Mouse (Mus musculus) forebrain, embryonic 16.5 days (tissue): ENCODE data around the gene Fktn. TPM values are rescaled to one million over a fixed set of nuclear protein-coding genes. Genes with fewer than 3 reads are reported as not detected.
"Not testable (repeated sequence)": the region's sequence is repeated elsewhere in the genome, so short reads cannot be mapped to it uniquely, and the experiment has no call there.

Source experiments
- ATAC-seq: fragments of 200-750 bp; cut with Nextera tagmentation; 2 replicates; pipeline ENCODE4 v1.8.0; 2017; ENCODE audit warnings: mild to moderate bottlenecking, moderate library complexity
- H3K27ac ChIP-seq: fragments of 300-500 bp; sonication (generic); 2 replicates; pipeline ENCODE4 v1.5.1; 2014; ENCODE audit warnings: low read length, control low read depth
- H3K27me3 ChIP-seq: fragments of 300-500 bp; sonication (generic); replicated peaks from 2 replicates; pipeline ENCODE4 v1.6.1; 2014; ENCODE audit warnings: low read length; ENCODE audit not compliant: control insufficient read depth, insufficient read depth
- H3K36me3 ChIP-seq: fragments of 300-500 bp; sonication (generic); 2 replicates; pipeline ENCODE4 v1.6.1; 2014; ENCODE audit not compliant: control insufficient read depth, insufficient read depth
- H3K4me1 ChIP-seq: fragments of 300-500 bp; sonication (generic); replicated peaks from 2 replicates; pipeline ENCODE4 v1.6.1; 2014; ENCODE audit warnings: low read length; ENCODE audit not compliant: control insufficient read depth, insufficient read depth
- H3K4me2 ChIP-seq: fragments of 300-500 bp; sonication (generic); 2 replicates; pipeline ENCODE4 v1.6.1; 2014; ENCODE audit warnings: mild to moderate bottlenecking, low read length, control low read depth
- H3K4me3 ChIP-seq: fragments of 300-500 bp; sonication (generic); replicated peaks from 2 replicates; pipeline ENCODE4 v1.5.1; 2014; ENCODE audit warnings: mild to moderate bottlenecking, low read length, control low read depth
- H3K9ac ChIP-seq: fragments of 300-500 bp; sonication (generic); replicated peaks from 2 replicates; pipeline ENCODE4 v1.6.1; 2014; ENCODE audit warnings: low read depth, low read length, control low read depth
- H3K9me3 ChIP-seq: fragments of 300-500 bp; sonication (generic); 2 replicates; pipeline ENCODE4 v1.6.1; 2016; ENCODE audit warnings: low read length; ENCODE audit not compliant: control insufficient read depth
- WGBS: fragments of 180-500 bp; shearing (Covaris S2); extraction: QIAGEN DNeasy Blood & Tissue Kit; methylation state at CpG from one replicate; pipeline ENCODE4 v1.1.7; 2014; 5-methylcytosine and 5-hydroxymethylcytosine counted together
- polyA plus RNA-seq: library from polyadenylated mRNA; unstranded; fragments of >200 nt; fragmentation: Nextera tagmentation; extraction: Ambion mirVana; gene quantifications from 2 replicates; pipeline ENCODE4 v1.2.1, GENCODE M21; 2015

The Fktn gene
- polyA plus RNA-seq, 1 experiment from 2014 or later, result 23.4 TPM

GRCm38 (mm10) chr4:53717546-53717945, 3.7 kb downstream of the Fktn start:
- no peak for ATAC-seq
- WGBS, result 80% methylated on average over 4 of the region's 4 CpGs

GRCm38 (mm10) chr4:53718261-53718660, 4.5 kb downstream of the Fktn start:
- 89% methylated on average over 5 of the region's 5 CpGs for WGBS
- Histone ChIP-seq H3K27ac (no peak overlapping the region), H3K36me3 (peaks cover 2% of the 10 kb centered on the region; the same call in 1 of the 2 replicates), H3K4me3 (no peak overlapping the region), H3K9me3 (no peaks in the 10 kb centered on the region), H3K9ac (no peak overlapping the region), H3K27me3 (no peaks in the 10 kb centered on the region), H3K4me1 (peaks cover 13% of the 10 kb centered on the region), H3K4me2 (no peak overlapping the region)
- ATAC-seq, result no peak

More at GRCm38 (mm10) chr4:53717546-53717945, 3.7 kb downstream of the Fktn start:
- Histone ChIP-seq H3K4me2 (no peak overlapping the region), H3K36me3 (peaks cover 2% of the 10 kb centered on the region; the same call in 1 of the 2 replicates), H3K27me3 (no peaks in the 10 kb centered on the region), H3K27ac (no peak overlapping the region), H3K4me1 (peaks cover 11% of the 10 kb centered on the region), H3K4me3 (no peak overlapping the region), H3K9me3 (no peaks in the 10 kb centered on the region), H3K9ac (no peak overlapping the region)

GRCm38 (mm10) chr4:53722506-53722905, 8.7 kb downstream of the Fktn start:
- no peaks in the 10 kb centered on the region for H3K27me3 ChIP-seq
- H3K9ac ChIP-seq, result no peak overlapping the region
- H3K9me3 ChIP-seq, result no peaks in the 10 kb centered on the region
- no peak overlapping the region for H3K27ac ChIP-seq
- peaks cover 5% of the 10 kb centered on the region for H3K36me3 ChIP-seq
- H3K4me2 ChIP-seq, result no peak overlapping the region
- WGBS, result 35% methylated on average over 4 of the region's 4 CpGs
- ATAC-seq, result peak; percentile 95
- 0 out of 2 replicates have a peak, but pooled peaks cover 2% of the 10 kb centered on the region for H3K4me1 ChIP-seq
- no peak overlapping the region for H3K4me3 ChIP-seq

- not testable (repeated sequence) for H3K27ac ChIP-seq, ATAC-seq, H3K9ac ChIP-seq, H3K4me2 ChIP-seq, H3K9me3 ChIP-seq, H3K27me3 ChIP-seq, H3K4me1 ChIP-seq, H3K4me3 ChIP-seq
- WGBS, result 77% methylated on average over 2 of the region's 2 CpGs
- peaks cover 12% of the 10 kb centered on the region for H3K36me3 ChIP-seq
Measured at GRCm38 (mm10) chr4:53726100-53726499, 12.3 kb downstream of the Fktn start.

GRCm38 (mm10) chr4:53728121-53728520, 14.3 kb downstream of the Fktn start:
- no peaks in the 10 kb centered on the region for H3K9me3 ChIP-seq
- no peak overlapping the region for H3K4me2 ChIP-seq
- H3K4me1 ChIP-seq, result 0 out of 2 replicates have a peak, but pooled peaks cover under 1% of the 10 kb centered on the region
- H3K36me3 ChIP-seq, result peaks cover 19% of the 10 kb centered on the region; the same call in 1 of the 2 replicates
- no peaks in the 10 kb centered on the region for H3K27me3 ChIP-seq
- H3K9ac ChIP-seq, result no peak overlapping the region
- 100% methylated on average over 1 of the region's 1 CpGs for WGBS
- ATAC-seq, result no peak
- H3K27ac ChIP-seq, result no peak overlapping the region
- H3K4me3 ChIP-seq, result no peak overlapping the region

- no peak overlapping the region for H3K4me3 ChIP-seq
- 33% methylated on average over 6 of the region's 6 CpGs for WGBS
- no peak overlapping the region for H3K27ac ChIP-seq
- no peaks in the 10 kb centered on the region for H3K4me1 ChIP-seq
- peak; percentile 71 for ATAC-seq
- no peaks in the 10 kb centered on the region for H3K9me3 ChIP-seq
- H3K9ac ChIP-seq, result no peak overlapping the region
- H3K4me2 ChIP-seq, result no peak overlapping the region
- peaks cover 17% of the 10 kb centered on the region for H3K36me3 ChIP-seq
- H3K27me3 ChIP-seq, result no peaks in the 10 kb centered on the region
Measured at GRCm38 (mm10) chr4:53738956-53739616, 25.3 kb downstream of the Fktn start.

- no peak for ATAC-seq
- Histone ChIP-seq H3K4me2 (no peak overlapping the region), H3K36me3 (peaks cover 14% of the 10 kb centered on the region), H3K4me3 (no peak overlapping the region), H3K27ac (no peak overlapping the region), H3K27me3 (no peaks in the 10 kb centered on the region), H3K9ac (no peak overlapping the region), H3K9me3 (no peaks in the 10 kb centered on the region), H3K4me1 (peaks cover 8% of the 10 kb centered on the region)
Measured at GRCm38 (mm10) chr4:53749831-53750230, 36.0 kb downstream of the Fktn start.

- Histone ChIP-seq H3K36me3 (peaks cover 14% of the 10 kb centered on the region), H3K27me3 (no peaks in the 10 kb centered on the region), H3K4me2 (no peak overlapping the region), H3K27ac (no peak overlapping the region; the same call in 1 of the 2 replicates), H3K9me3 (no peaks in the 10 kb centered on the region), H3K4me1 (peaks cover 8% of the 10 kb centered on the region), H3K9ac (no peak overlapping the region), H3K4me3 (no peak overlapping the region)
- ATAC-seq, result peak; percentile 86
- WGBS, result 57% methylated on average over 16 of the region's 16 CpGs
Measured at GRCm38 (mm10) chr4:53750391-53751120, 36.8 kb downstream of the Fktn start.

- H3K9me3 ChIP-seq, result no peaks in the 10 kb centered on the region
- no peak for ATAC-seq
- H3K9ac ChIP-seq, result no peak overlapping the region
- H3K36me3 ChIP-seq, result peaks cover 9% of the 10 kb centered on the region
- H3K4me2 ChIP-seq, result no peak overlapping the region
- H3K27me3 ChIP-seq, result no peaks in the 10 kb centered on the region
- H3K4me3 ChIP-seq, result no peak overlapping the region
- no peaks in the 10 kb centered on the region for H3K4me1 ChIP-seq
- no peak overlapping the region for H3K27ac ChIP-seq
Measured at GRCm38 (mm10) chr4:53757030-53757429, 43.2 kb downstream of the Fktn start.
